In the genomic region with DNA sequence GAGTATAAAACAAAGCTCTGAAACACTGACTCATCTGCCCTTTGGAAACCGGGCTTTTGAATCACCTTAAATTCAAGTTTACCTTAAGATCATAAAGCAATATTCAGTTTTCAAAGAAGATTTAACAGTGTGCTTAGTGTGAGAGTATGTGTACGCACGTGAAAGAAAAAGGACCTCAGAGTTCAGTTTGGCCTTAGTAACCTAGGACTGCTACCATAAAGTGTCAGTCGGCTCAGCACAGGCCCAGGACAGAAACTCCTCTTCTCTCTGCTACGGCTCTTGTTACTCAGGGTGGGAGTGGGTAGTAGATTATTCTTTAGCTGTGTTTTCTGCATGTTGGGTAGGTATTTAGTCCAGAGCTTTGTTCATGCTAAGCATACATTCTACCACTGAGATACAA, we compare ENCODE assay signal across 37 mouse cellular contexts. TPM values are rescaled to one million over a fixed set of nuclear protein-coding genes. Genes with fewer than 3 reads are reported as not detected.
"Had no signal": no experiment of that assay in that cellular context is flagged by ENCODE, and none has a peak within 500 bp of the region (broad histone marks: within the 10 kb centered on the region; RNA-seq: fewer than 3 reads in every experiment).

No protein-coding gene starts in this region.

- H3K4me3 ChIP-seq: embryonic facial prominence, embryonic 10.5 days; embryonic facial prominence, embryonic 12.5 days; embryonic facial prominence, embryonic 13.5 days; embryonic facial prominence, embryonic 15.5 days; erythroblast, embryonic 14.5 days; forebrain, embryonic 10.5 days; forebrain, embryonic 12.5 days; forebrain, embryonic 13.5 days; forebrain, embryonic 15.5 days; gastrocnemius, adult 2 months had no signal

- ATAC-seq: forebrain, embryonic 13.5 days; forebrain, embryonic 14.5 days; forebrain, embryonic 15.5 days; forebrain, embryonic 16.5 days; forebrain, postnatal 0 days had no signal

- H3K9ac ChIP-seq: embryonic facial prominence, embryonic 12.5 days; embryonic facial prominence, embryonic 13.5 days; embryonic facial prominence, embryonic 15.5 days; forebrain, embryonic 12.5 days; forebrain, embryonic 13.5 days; forebrain, embryonic 15.5 days; forebrain, postnatal 0 days had no signal

- H3K27me3 ChIP-seq: embryonic facial prominence, embryonic 12.5 days; embryonic facial prominence, embryonic 13.5 days; embryonic facial prominence, embryonic 15.5 days; forebrain, embryonic 12.5 days; forebrain, embryonic 13.5 days; forebrain, embryonic 15.5 days had no signal

- H3K9me3 ChIP-seq: embryonic facial prominence, embryonic 10.5 days; embryonic facial prominence, embryonic 12.5 days; embryonic facial prominence, embryonic 13.5 days; embryonic facial prominence, embryonic 15.5 days; forebrain, embryonic 10.5 days; forebrain, embryonic 12.5 days; forebrain, embryonic 13.5 days; forebrain, embryonic 15.5 days had no signal

- H3K36me3 ChIP-seq: embryonic facial prominence, embryonic 10.5 days; embryonic facial prominence, embryonic 12.5 days; forebrain, embryonic 12.5 days had no signal

- H3K4me1 ChIP-seq: embryonic facial prominence, embryonic 10.5 days; embryonic facial prominence, embryonic 12.5 days; embryonic facial prominence, embryonic 13.5 days; embryonic facial prominence, embryonic 15.5 days; forebrain, embryonic 10.5 days; forebrain, embryonic 12.5 days; forebrain, embryonic 13.5 days; forebrain, embryonic 15.5 days had no signal

- H3K27ac ChIP-seq: embryonic facial prominence, embryonic 10.5 days; embryonic facial prominence, embryonic 12.5 days; embryonic facial prominence, embryonic 13.5 days; embryonic facial prominence, embryonic 15.5 days; forebrain, embryonic 10.5 days; forebrain, embryonic 12.5 days; forebrain, embryonic 13.5 days; forebrain, embryonic 15.5 days; gastrocnemius, adult 2 months had no signal

- H3K4me2 ChIP-seq: embryonic facial prominence, embryonic 12.5 days; embryonic facial prominence, embryonic 13.5 days; embryonic facial prominence, embryonic 15.5 days; forebrain, embryonic 12.5 days; forebrain, embryonic 13.5 days; forebrain, embryonic 15.5 days had no signal

- DNase-seq: cerebellum, adult 18-20 months; cerebellum, adult 2 months; cerebellum, adult 8-10 months; cerebellum, adult 9-10 months; cerebellum, adult 9-11 months; cerebellum, postnatal 10 days; cerebellum, postnatal 14 days; cerebellum, postnatal 25 days; cerebellum, postnatal 36 days; embryo, embryonic 11 days; forebrain, postnatal 0 days; gastrocnemius, adult 2 months; gastrocnemius, postnatal 10 days; gastrocnemius, postnatal 14 days; gastrocnemius, postnatal 25 days; gastrocnemius, postnatal 36 days; heart, adult 11 months had no signal

RNA-seq across cellular contexts. Expression of gene Lpcat2b, which starts 18.3 kb away (rescaled TPM):
- total RNA-seq: common myeloid progenitor, adult 5-6 weeks; forebrain, postnatal 0 days; gastrocnemius, adult 18-20 months; gastrocnemius, adult 2 months; gastrocnemius, adult 8-10 months; gastrocnemius, postnatal 10 days; gastrocnemius, postnatal 14 days; gastrocnemius, postnatal 25 days; gastrocnemius, postnatal 36 days; gastrocnemius, postnatal 4 days; granulocyte monocyte progenitor cell, adult 5-6 weeks had no signal
- polyA plus RNA-seq: embryonic facial prominence, embryonic 10.5 days; embryonic facial prominence, embryonic 11.5 days; embryonic facial prominence, embryonic 12.5 days; embryonic facial prominence, embryonic 13.5 days; embryonic facial prominence, embryonic 14.5 days; embryonic facial prominence, embryonic 15.5 days; erythroblast, embryonic 14.5 days; forebrain, embryonic 10.5 days; forebrain, embryonic 11.5 days; forebrain, embryonic 12.5 days; forebrain, embryonic 13.5 days; forebrain, embryonic 14.5 days; forebrain, embryonic 15.5 days; forebrain, embryonic 16.5 days had no signal

RNA-seq across cellular contexts. Expression of gene Ephx4, which starts 47.1 kb away (rescaled TPM):
- total RNA-seq: common myeloid progenitor, adult 5-6 weeks; granulocyte monocyte progenitor cell, adult 5-6 weeks had no signal
- polyA plus RNA-seq: erythroblast, embryonic 14.5 days had no signal

RNA-seq across cellular contexts. Expression of gene Gm42669, which starts 57.8 kb away (rescaled TPM):
- total RNA-seq: gastrocnemius, adult 18-20 months; gastrocnemius, adult 8-10 months; gastrocnemius, postnatal 14 days; gastrocnemius, postnatal 25 days; gastrocnemius, postnatal 36 days had no signal
- polyA plus RNA-seq: gonadal fat pad, adult 2 months had no signal
